Comparison of ENCODE assay signal across 19 mouse cellular contexts in genomic region chr12:103164101-103165030, GRCm38 (mm10).
DNase-seq lines count a peak whose midpoint lies in the region; ATAC-seq and TF ChIP-seq lines count a peak whose summit lies in the region.
"Had no signal": no experiment of that assay in that cellular context is flagged by ENCODE, and none has a peak within 500 bp of the region (broad histone marks: within the 10 kb centered on the region; RNA-seq: fewer than 3 reads in every experiment).

No protein-coding gene starts in this region.

- 22% methylated on average over 14 of the region's 14 CpGs for WGBS in forebrain, postnatal 0 days
- 22% methylated on average over 14 of the region's 14 CpGs for WGBS in midbrain, embryonic 12.5 days

- ATAC-seq in forebrain, postnatal 0 days, result peak; percentile 54
- peak; percentile 92 for ATAC-seq in midbrain, embryonic 12.5 days (ENCODE audit: low FRiP score, low read depth)
- ATAC-seq: lung, postnatal 0 days had no signal

- no peak overlapping the region for H3K27ac ChIP-seq in forebrain, postnatal 0 days (ENCODE audit: low read depth, low read length)
- peak overlapping the region; percentile 83 for H3K27ac ChIP-seq in midbrain, embryonic 12.5 days (replicated peaks)
- H3K27ac ChIP-seq: embryonic facial prominence, embryonic 15.5 days; heart, embryonic 10.5 days; limb, embryonic 10.5 days; liver, embryonic 14.5 days had no signal

- H3K36me3 ChIP-seq in forebrain, postnatal 0 days (ENCODE audit: insufficient read depth), result peaks cover 40% of the 10 kb centered on the region
- H3K36me3 ChIP-seq in midbrain, embryonic 12.5 days, result peaks cover 23% of the 10 kb centered on the region; the same call in 1 of the 2 replicates
- H3K36me3 ChIP-seq: embryonic facial prominence, embryonic 15.5 days; heart, embryonic 10.5 days; limb, embryonic 10.5 days had no signal

- H3K4me3 ChIP-seq in forebrain, postnatal 0 days (ENCODE audit: low read depth, low read length), result no peak overlapping the region
- H3K4me3 ChIP-seq in midbrain, embryonic 12.5 days, result no peak overlapping the region
- H3K4me3 ChIP-seq: embryonic facial prominence, embryonic 15.5 days; heart, embryonic 10.5 days; limb, embryonic 10.5 days; megakaryocyte, embryonic 14.5 days had no signal

- no peak overlapping the region for H3K4me2 ChIP-seq in forebrain, postnatal 0 days (ENCODE audit: low read depth)
- H3K4me2 ChIP-seq in midbrain, embryonic 12.5 days (replicated peaks), result peak overlapping the region; percentile 9; the same call in 1 of the 2 replicates
- H3K4me2 ChIP-seq: embryonic facial prominence, embryonic 15.5 days had no signal

- no peak overlapping the region for H3K9ac ChIP-seq in forebrain, postnatal 0 days
- H3K9ac ChIP-seq in midbrain, embryonic 12.5 days (replicated peaks), result no peak overlapping the region
- H3K9ac ChIP-seq: embryonic facial prominence, embryonic 15.5 days; liver, embryonic 14.5 days had no signal

- intact Hi-C loops in heart, postnatal 10 days (cut with DNase I), result no loop called here

- TF ChIP-seq CTCF in forebrain, postnatal 0 days (IDR thresholded peaks at IDR 0.05; ENCODE audit: low read depth), result no peak

- DNase-seq in A20 (ENCODE audit: low read depth, low spot score), result peak; percentile 49
- DNase-seq in embryo, embryonic 10 days (ENCODE audit: low spot score), result peak; percentile 42
- no peak for DNase-seq in forebrain, postnatal 0 days
- DNase-seq in cerebellum, adult 18-20 months, result no peak
- DNase-seq in cerebellum, adult 9-10 months, result no peak
- DNase-seq in heart, postnatal 10 days, result no peak
- DNase-seq: adrenal gland, postnatal 36 days; cerebellum, postnatal 25 days; gastrocnemius, postnatal 10 days; kidney, adult 2 months; right cerebral cortex, postnatal 25 days; thymus, postnatal 4 days had no signal

- no peaks in the 10 kb centered on the region for H3K4me1 ChIP-seq in forebrain, postnatal 0 days (ENCODE audit: insufficient read depth)
- H3K4me1 ChIP-seq in midbrain, embryonic 12.5 days, result peaks cover 25% of the 10 kb centered on the region
- H3K4me1 ChIP-seq: embryonic facial prominence, embryonic 15.5 days; heart, embryonic 10.5 days; megakaryocyte, embryonic 14.5 days had no signal

- no peaks in the 10 kb centered on the region for H3K27me3 ChIP-seq in forebrain, postnatal 0 days (ENCODE audit: insufficient read depth, low read length)
- peaks cover 5% of the 10 kb centered on the region; the same call in 1 of the 2 replicates for H3K27me3 ChIP-seq in midbrain, embryonic 12.5 days
- H3K27me3 ChIP-seq: embryonic facial prominence, embryonic 15.5 days had no signal

- H3K9me3 ChIP-seq in forebrain, postnatal 0 days (ENCODE audit: low read length), result no peaks in the 10 kb centered on the region
- no peaks in the 10 kb centered on the region for H3K9me3 ChIP-seq in midbrain, embryonic 12.5 days
- H3K9me3 ChIP-seq: embryonic facial prominence, embryonic 15.5 days; heart, embryonic 10.5 days; limb, embryonic 10.5 days; megakaryocyte, embryonic 14.5 days had no signal

Comparison
In these comparisons a context has a peak if more than half of its experiments do, and no peak if none do; other contexts are left out.
1. DNase-seq: peak in A20 (single experiment) and embryo, embryonic 10 days (single experiment); none in forebrain, postnatal 0 days (single experiment), cerebellum, adult 18-20 months (0 of 2), cerebellum, adult 9-10 months (single experiment) and heart, postnatal 10 days (0 of 2).